Comparison of ENCODE assay signal across 8 mouse cellular contexts in genomic region chr16:96081331-96081730, GRCm38 (mm10). TPM values are rescaled to one million over a fixed set of nuclear protein-coding genes. Genes with fewer than 3 reads are reported as not detected.
DNase-seq lines count a peak whose midpoint lies in the region; ATAC-seq and TF ChIP-seq lines count a peak whose summit lies in the region.

No protein-coding gene starts in this region.

- peaks cover 35% of the 10 kb centered on the region for H3K27me3 ChIP-seq in erythroblast, embryonic 14.5 days (ENCODE audit: control insufficient read depth)
- H3K27me3 ChIP-seq in heart, embryonic 12.5 days (replicated peaks): no peaks in the 10 kb centered on the region
- no peaks in the 10 kb centered on the region for H3K27me3 ChIP-seq in kidney, embryonic 16.5 days (ENCODE audit: insufficient read depth, low read length)
- no peaks in the 10 kb centered on the region for H3K27me3 ChIP-seq in myocyte (ENCODE audit: control insufficient read depth, insufficient read depth, insufficient read length)
- no peaks in the 10 kb centered on the region for H3K27me3 ChIP-seq in stomach, embryonic 14.5 days (ENCODE audit: control insufficient read depth, insufficient read depth, low read length)

- no peaks in the 10 kb centered on the region for H3K9me3 ChIP-seq in erythroblast, embryonic 14.5 days (ENCODE audit: control insufficient read depth, low read length)
- H3K9me3 ChIP-seq in heart, embryonic 12.5 days (replicated peaks): no peaks in the 10 kb centered on the region
- no peaks in the 10 kb centered on the region for H3K9me3 ChIP-seq in kidney, embryonic 16.5 days (ENCODE audit: low read length)
- no peaks in the 10 kb centered on the region for H3K9me3 ChIP-seq in stomach, embryonic 14.5 days (ENCODE audit: control insufficient read depth, low read depth, low read length)

- H3K36me3 ChIP-seq in erythroblast, embryonic 14.5 days (ENCODE audit: control insufficient read depth): peaks cover 11% of the 10 kb centered on the region
- peaks cover 41% of the 10 kb centered on the region for H3K36me3 ChIP-seq in heart, embryonic 12.5 days
- peaks cover 19% of the 10 kb centered on the region; the same call in 1 of the 2 replicates for H3K36me3 ChIP-seq in kidney, embryonic 16.5 days (ENCODE audit: insufficient read depth, low read length)
- H3K36me3 ChIP-seq in myocyte (ENCODE audit: control insufficient read depth, insufficient read depth): peaks cover 23% of the 10 kb centered on the region
- H3K36me3 ChIP-seq in stomach, embryonic 14.5 days (ENCODE audit: control insufficient read depth, insufficient read depth, low read length): peaks cover 24% of the 10 kb centered on the region

- TF ChIP-seq POLR2A in myocyte (IDR thresholded peaks at IDR 0.05; ENCODE audit: insufficient read length, low read depth): peak; percentile 5

- peak overlapping the region; percentile 82 for H3K4me3 ChIP-seq in erythroblast, embryonic 14.5 days (replicated peaks)
- peak overlapping the region; percentile 95 for H3K4me3 ChIP-seq in heart, embryonic 12.5 days
- peak overlapping the region; percentile 99 for H3K4me3 ChIP-seq in kidney, embryonic 16.5 days (ENCODE audit: low read length)
- peak overlapping the region; percentile 39 for H3K4me3 ChIP-seq in myocyte
- peak overlapping the region; percentile 100 for H3K4me3 ChIP-seq in stomach, embryonic 14.5 days (ENCODE audit: low read depth, low read length)

- H3K79me2 ChIP-seq in myocyte (ENCODE audit: control insufficient read depth, insufficient read depth): peaks cover 48% of the 10 kb centered on the region

- H3K4me1 ChIP-seq in erythroblast, embryonic 14.5 days (ENCODE audit: control insufficient read depth): peaks cover 24% of the 10 kb centered on the region
- H3K4me1 ChIP-seq in heart, embryonic 12.5 days (replicated peaks): peaks cover 37% of the 10 kb centered on the region
- H3K4me1 ChIP-seq in kidney, embryonic 16.5 days (ENCODE audit: insufficient read depth, low read length): peaks cover 12% of the 10 kb centered on the region
- H3K4me1 ChIP-seq in stomach, embryonic 14.5 days (ENCODE audit: control insufficient read depth, insufficient read depth, low read length): peaks cover 12% of the 10 kb centered on the region; the same call in 1 of the 2 replicates

- WGBS in heart, embryonic 12.5 days: under 1% methylated on average over 27 of the region's 28 CpGs
- whole genome bisulfite sequencing in kidney, embryonic 16.5 days: under 1% methylated on average over 13 of the region's 28 CpGs
- under 1% methylated on average over 26 of the region's 28 CpGs for WGBS in stomach, embryonic 14.5 days

- peak; percentile 78 for DNase-seq in brain, embryonic 18.5 days (ENCODE audit: low read depth, low spot score)
- peak; percentile 83 for DNase-seq in liver

- H3K4me2 ChIP-seq in heart, embryonic 12.5 days: peak overlapping the region; percentile 76
- peak overlapping the region; percentile 73 for H3K4me2 ChIP-seq in kidney, embryonic 16.5 days (replicated peaks; ENCODE audit: low read depth, low read length)
- H3K4me2 ChIP-seq in myocyte (ENCODE audit: low read depth): peak overlapping the region; percentile 73
- H3K4me2 ChIP-seq in stomach, embryonic 14.5 days (replicated peaks; ENCODE audit: low read depth, low read length): peak overlapping the region; percentile 67

- peak overlapping the region; percentile 98 for H3K27ac ChIP-seq in heart, embryonic 12.5 days (ENCODE audit: poor library complexity, severe bottlenecking)
- H3K27ac ChIP-seq in kidney, embryonic 16.5 days (ENCODE audit: low read length): peak overlapping the region; percentile 98
- peak overlapping the region; percentile 99 for H3K27ac ChIP-seq in stomach, embryonic 14.5 days (ENCODE audit: low read length)

- H3ac ChIP-seq in myocyte (ENCODE audit: control insufficient read depth, insufficient read length): peak overlapping the region; percentile 91

- H3K9ac ChIP-seq in heart, embryonic 12.5 days: peak overlapping the region; percentile 98
- peak overlapping the region; percentile 99 for H3K9ac ChIP-seq in kidney, embryonic 16.5 days (replicated peaks; ENCODE audit: low read length)
- peak overlapping the region; percentile 97 for H3K9ac ChIP-seq in stomach, embryonic 14.5 days (replicated peaks; ENCODE audit: low read depth, low read length)

- peak; percentile 80 for ATAC-seq in CD4-positive, CD25-positive, alpha-beta regulatory T cell, adult 4 months
- peak; percentile 88 for ATAC-seq in heart, embryonic 12.5 days (ENCODE audit: insufficient number of reproducible peaks, low FRiP score)
- ATAC-seq in kidney, embryonic 16.5 days (ENCODE audit: low FRiP score, low TSS enrichment): peak; percentile 85
- peak; percentile 90 for ATAC-seq in stomach, embryonic 14.5 days (ENCODE audit: insufficient number of reproducible peaks, insufficient read depth, low FRiP score, low read depth)

TF ChIP-seq in myocyte, 11 proteins besides CTCF, POLR2A, EP300 and RAD21:
- TF ChIP-seq SRF (IDR thresholded peaks at IDR 0.05; ENCODE audit: control insufficient read depth, insufficient read length, low read depth): no peak
- TF ChIP-seq MAX (IDR thresholded peaks at IDR 0.05; ENCODE audit: low read depth): no peak

RNA-seq across cellular contexts. Expression of gene Brwd1, which starts 1.0 kb away (rescaled TPM):
- polyA plus RNA-seq in CD4-positive, CD25-positive, alpha-beta regulatory T cell, adult 4 months (2017; shearing (Covaris generic)): 10 to 100 TPM; 54.9 to 60.0 TPM
- 0.04 and 0.08 TPM in 2 replicates for polyA plus RNA-seq in erythroblast, embryonic 14.5 days (2012)
- polyA plus RNA-seq in heart, embryonic 12.5 days (2016; fragmentation: Nextera tagmentation; extraction: Ambion mirVana): 93.7 and 94.1 TPM in 2 replicates
- polyA plus RNA-seq in kidney, embryonic 16.5 days (2015; fragmentation: Nextera tagmentation; extraction: Ambion mirVana): 74.5 and 85.6 TPM in 2 replicates
- 21.4 TPM for polyA plus RNA-seq in myocyte (2012; fragmentation: generic; extraction: Trizol)
- polyA plus RNA-seq in stomach, embryonic 14.5 days (2014; fragmentation: Nextera tagmentation; extraction: Ambion mirVana): 124 and 133 TPM in 2 replicates

RNA-seq across cellular contexts. Expression of gene Hmgn1, which starts 46.2 kb away (rescaled TPM):
- polyA plus RNA-seq in CD4-positive, CD25-positive, alpha-beta regulatory T cell, adult 4 months (2017; shearing (Covaris generic)): 10 to 100 TPM; 62.4 to 79.5 TPM
- 7.3 and 8.2 TPM in 2 replicates for polyA plus RNA-seq in erythroblast, embryonic 14.5 days (2012)
- polyA plus RNA-seq in heart, embryonic 12.5 days (2016; fragmentation: Nextera tagmentation; extraction: Ambion mirVana): 506 and 568 TPM in 2 replicates
- 609 and 649 TPM in 2 replicates for polyA plus RNA-seq in kidney, embryonic 16.5 days (2015; fragmentation: Nextera tagmentation; extraction: Ambion mirVana)
- polyA plus RNA-seq in myocyte (2012; fragmentation: generic; extraction: Trizol): 120 TPM
- 589 and 679 TPM in 2 replicates for polyA plus RNA-seq in stomach, embryonic 14.5 days (2014; fragmentation: Nextera tagmentation; extraction: Ambion mirVana)

Comparison
In these comparisons a context has a peak if more than half of its experiments do, and no peak if none do; other contexts are left out.
1. Peak in every context shown above with its lines: DNase-seq, ATAC-seq, H3K4me3 ChIP-seq and H3K27ac ChIP-seq.
2. H3K4me3 ChIP-seq: peak in every context shown above with its lines; median percentile 100 in stomach, embryonic 14.5 days; 99 in kidney, embryonic 16.5 days; 95 in heart, embryonic 12.5 days; 82 in erythroblast, embryonic 14.5 days; 39 in myocyte.
3. RNA of gene Brwd1, which starts 1.0 kb away (polyA plus RNA-seq): 124 to 133 TPM in stomach, embryonic 14.5 days, 93.7 to 94.1 TPM in heart, embryonic 12.5 days, 74.5 to 85.6 TPM in kidney, embryonic 16.5 days, 54.9 to 60.0 TPM in CD4-positive, CD25-positive, alpha-beta regulatory T cell, adult 4 months and 21.4 TPM in myocyte (single experiment); 0.04 to 0.08 TPM in erythroblast, embryonic 14.5 days; every median in the first group is over 10 times any median in the second.